Mouse (Mus musculus) urinary bladder, adult 18-20 months (tissue): ENCODE measurements around the gene Efs.

Experiments
- DNase-seq, 2 experiments: peaks; one replicate each; pipeline ENCODE4 v3.0.0; 2022; ENCODE audit warnings: low spot score in 2 of 2, mixed read lengths in 2 of 2

Efs gene

DNA sequence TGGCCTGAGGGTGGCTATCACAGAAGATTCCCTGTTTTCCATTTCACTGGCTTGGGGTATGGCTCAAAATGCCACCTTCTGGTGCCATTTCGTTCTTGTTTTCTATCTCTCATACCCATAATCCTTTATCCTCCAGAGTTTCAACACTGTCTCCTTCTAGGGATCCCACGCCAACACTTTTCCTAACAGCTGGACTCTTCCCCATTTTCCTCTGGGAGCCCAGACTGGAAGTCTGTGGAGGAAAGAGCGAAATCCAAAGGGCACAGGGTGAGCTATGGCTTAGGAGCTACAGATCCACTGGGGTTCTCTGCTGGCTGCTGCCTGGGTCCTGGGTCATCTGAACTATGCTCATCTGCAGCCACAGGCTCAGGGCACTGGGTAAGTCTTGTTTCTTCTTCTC is 51.8 kb downstream of the Efs start:
- no peak for DNase-seq

- DNase-seq, result no peak
Observed at GRCm38 (mm10) chr14:54870861-54871260, 55.1 kb downstream of the Efs start, which contains the start of gene Homez. Homez (minus strand) TSS chr14:54870961.

GRCm38 (mm10) chr14:54868026-54868425 is 57.9 kb downstream of the Efs start:
- DNase-seq, result no peak

DNA sequence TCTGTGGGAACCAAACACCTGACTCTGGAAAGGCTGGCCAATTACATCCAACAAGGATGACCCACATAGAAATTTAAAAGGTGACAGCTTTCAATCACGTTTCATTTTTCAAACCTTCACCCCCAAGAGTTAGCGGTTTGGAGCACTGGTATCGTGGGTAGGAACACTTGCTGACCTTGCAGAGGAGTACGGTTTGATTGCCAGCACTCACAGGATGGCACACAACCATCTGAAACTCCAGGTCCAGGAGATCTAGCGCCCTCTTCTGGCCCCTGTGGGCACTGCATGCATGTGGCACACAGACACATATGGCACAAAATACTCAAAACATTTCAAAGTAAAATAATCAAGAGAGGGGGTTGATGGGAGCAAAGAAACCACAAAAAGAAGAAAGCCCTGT is 59.0 kb downstream of the Efs start:
- DNase-seq, result no peak
